Mouse (Mus musculus) adipose tissue, adult 10 weeks (tissue): ENCODE data around the gene Wdr83os. TPM values are rescaled to one million over a fixed set of nuclear protein-coding genes. Genes with fewer than 3 reads are reported as not detected.

Experiments used
- polyA plus RNA-seq: library from polyadenylated mRNA; stranded (reverse); fragments of 350-450 nt; fragmentation: Illumina TruSeq; extraction: RNeasy Lipid Tissue Mini Kit (QIAGEN cat#74804); gene quantifications from one replicate; pipeline ENCODE4 v1.2.3, GENCODE M21; 2014; ENCODE audit warnings: low read depth, low replicate concordance

The Wdr83os gene
- 89.8 TPM for polyA plus RNA-seq

GRCm38 (mm10) chr8:85080532-85081215 lies at the start of gene Wdr83os:
Wdr83os (plus strand) TSS chr8:85080740.

GRCm38 (mm10) chr8:85036718-85037365 lies 43.7 kb upstream of the Wdr83os start, which contains the start of gene Tnpo2:
Tnpo2 (plus strand) TSS chr8:85036915.

GRCm38 (mm10) chr8:85059879-85060616 lies 20.5 kb upstream of the Wdr83os start, which contains the start of gene Fbxw9:
Fbxw9 (plus strand) TSS chr8:85060055.

GRCm38 (mm10) chr8:85067982-85068381 lies 12.6 kb upstream of the Wdr83os start, which contains the start of gene Gm5741:
Gm5741 (minus strand) TSS chr8:85067982.

GRCm38 (mm10) chr8:85071514-85072281 lies 8.8 kb upstream of the Wdr83os start, which contains the start of gene Dhps:
Dhps (plus strand) TSS chr8:85071757.

GRCm38 (mm10) chr8:85081216-85081555 lies 646 bp downstream of the Wdr83os start, which contains the start of gene Wdr83:
Wdr83 (minus strand) TSS chr8:85081306.

GRCm38 (mm10) chr8:85083108-85083813 lies 2.7 kb downstream of the Wdr83os start, which contains the start of gene Man2b1:
Man2b1 (plus strand) TSS chr8:85083270.

GRCm38 (mm10) chr8:85122995-85123394 lies 42.5 kb downstream of the Wdr83os start, which contains the start of gene Zfp791:
Zfp791 (minus strand) TSS chr8:85123095.

Other genes with a start within 250 kb of the Wdr83os start
- gene Gadd45gip1, start 249.2 kb upstream of the Wdr83os start, polyA plus RNA-seq: 13.5 TPM
- 56.6 TPM for gene Rad23a, start 240.1 kb upstream of the Wdr83os start, polyA plus RNA-seq
- 1,480 TPM for gene Calr, start 233.8 kb upstream of the Wdr83os start, polyA plus RNA-seq
- gene Farsa, start 223.8 kb upstream of the Wdr83os start, polyA plus RNA-seq: 31.3 TPM
- gene Syce2, start 208.6 kb upstream of the Wdr83os start, polyA plus RNA-seq: 21.8 TPM
- 45.3 TPM for gene Gcdh, start 186.8 kb upstream of the Wdr83os start, polyA plus RNA-seq
- gene Klf1, start 178.8 kb upstream of the Wdr83os start, polyA plus RNA-seq: 0.34 TPM
- gene Dnase2a, start 172.2 kb upstream of the Wdr83os start, polyA plus RNA-seq: 46.1 TPM
- 0.45 TPM for gene Mast1, start 143.4 kb upstream of the Wdr83os start, polyA plus RNA-seq
- not detected for gene Rtbdn, start 133.7 kb upstream of the Wdr83os start, polyA plus RNA-seq
- gene Gm49661, start 111.3 kb upstream of the Wdr83os start, polyA plus RNA-seq: 6.1 TPM
- gene Prdx2, start 111.2 kb upstream of the Wdr83os start, polyA plus RNA-seq: 210 TPM
- 64.5 TPM for gene Rnaseh2a, start 111.0 kb upstream of the Wdr83os start, polyA plus RNA-seq
- 44.8 TPM for gene Junb, start 102.0 kb upstream of the Wdr83os start, polyA plus RNA-seq
- gene Hook2, start 90.1 kb upstream of the Wdr83os start, polyA plus RNA-seq: 30.4 TPM
- gene Best2, start 66.2 kb upstream of the Wdr83os start, polyA plus RNA-seq: not detected
- gene Asna1, start 55.5 kb upstream of the Wdr83os start, polyA plus RNA-seq: 81.0 TPM
- 87.2 TPM for gene Trir, start 53.9 kb upstream of the Wdr83os start, polyA plus RNA-seq
- 46.5 TPM for gene Tnpo2, start 43.8 kb upstream of the Wdr83os start, polyA plus RNA-seq
- gene Fbxw9, start 20.7 kb upstream of the Wdr83os start, polyA plus RNA-seq: 31.5 TPM
- not detected for gene Gm5741, start 12.8 kb upstream of the Wdr83os start, polyA plus RNA-seq
- gene Dhps, start 9.0 kb upstream of the Wdr83os start, polyA plus RNA-seq: 25.9 TPM
- gene Wdr83, start 566 bp downstream of the Wdr83os start, polyA plus RNA-seq: 23.2 TPM
- gene Man2b1, start 2.5 kb downstream of the Wdr83os start, polyA plus RNA-seq: 115 TPM
- gene Zfp791, start 42.4 kb downstream of the Wdr83os start, polyA plus RNA-seq: 5.5 TPM
- not detected for gene Cks1brt, start 71.2 kb downstream of the Wdr83os start, polyA plus RNA-seq
- not detected for gene Olfr371, start 145.2 kb downstream of the Wdr83os start, polyA plus RNA-seq
- gene Orc6, start 218.9 kb downstream of the Wdr83os start, polyA plus RNA-seq: 23.3 TPM
- gene Vps35, start 219.1 kb downstream of the Wdr83os start, polyA plus RNA-seq: 79.3 TPM